Mouse (Mus musculus) spleen, postnatal 4 days (tissue): ENCODE measurements around the gene Hspa5.
"Not testable (repeated sequence)": the region's sequence is repeated elsewhere in the genome, so short reads cannot be mapped to it uniquely, and the experiment has no call there.

Experiments
- DNase-seq, 2 experiments: peaks; one replicate each; pipeline ENCODE4 v3.0.0; 2022; ENCODE audit warnings: low spot score in 2 of 2

Hspa5 gene

GRCm38 (mm10) chr2:34771368-34772226 is at the start of gene Hspa5:
TSS of gene Hspa5 (plus strand) at chr2:34771970.
- peak; percentile 98 for DNase-seq

GRCm38 (mm10) chr2:34725269-34725668 is 46.5 kb upstream of the Hspa5 start:
- no peak for DNase-seq

- DNase-seq, result no peak
Measured at GRCm38 (mm10) chr2:34727045-34727728, 44.6 kb upstream of the Hspa5 start.

GRCm38 (mm10) chr2:34736626-34737025 is 35.1 kb upstream of the Hspa5 start:
- no peak for DNase-seq

GRCm38 (mm10) chr2:34737911-34738310 is 33.9 kb upstream of the Hspa5 start:
- no peak for DNase-seq

GRCm38 (mm10) chr2:34739684-34740391 is 31.9 kb upstream of the Hspa5 start:
- no peak for DNase-seq

GRCm38 (mm10) chr2:34741390-34742159 is 30.2 kb upstream of the Hspa5 start:
- no peak for DNase-seq

GRCm38 (mm10) chr2:34742675-34743074 is 29.1 kb upstream of the Hspa5 start:
- DNase-seq, result no peak

GRCm38 (mm10) chr2:34744476-34744875 is 27.3 kb upstream of the Hspa5 start:
- no peak for DNase-seq

- DNase-seq, result no peak
Measured at GRCm38 (mm10) chr2:34745673-34746072, 26.1 kb upstream of the Hspa5 start.

- no peak for DNase-seq
Measured at GRCm38 (mm10) chr2:34748479-34748878, 23.3 kb upstream of the Hspa5 start.

GRCm38 (mm10) chr2:34750245-34750644 is 21.5 kb upstream of the Hspa5 start:
- no peak for DNase-seq

- peak; percentile 89 to 97 for DNase-seq
Measured at GRCm38 (mm10) chr2:34753811-34754550, 17.8 kb upstream of the Hspa5 start.

GRCm38 (mm10) chr2:34754551-34755358 is 17.0 kb upstream of the Hspa5 start, which contains the start of gene Gapvd1:
TSS of gene Gapvd1 (minus strand) at chr2:34755232.
- peak in 1 of 2 experiments; percentile 35 for DNase-seq

GRCm38 (mm10) chr2:34757341-34757740 is 14.4 kb upstream of the Hspa5 start:
- DNase-seq, result no peak

- not testable (repeated sequence) for DNase-seq
Measured at GRCm38 (mm10) chr2:34761272-34761671, 10.5 kb upstream of the Hspa5 start.

- no peak for DNase-seq
Measured at GRCm38 (mm10) chr2:34762174-34762573, 9.6 kb upstream of the Hspa5 start.

GRCm38 (mm10) chr2:34762872-34763271 is 8.9 kb upstream of the Hspa5 start:
- DNase-seq, result no peak

- no peak for DNase-seq
Measured at GRCm38 (mm10) chr2:34764801-34765200, 7.0 kb upstream of the Hspa5 start.

- DNase-seq, result no peak
Measured at GRCm38 (mm10) chr2:34770049-34770448, 1.7 kb upstream of the Hspa5 start.
